Mouse (Mus musculus) limb, embryonic 14.5 days (tissue): ENCODE measurements around the gene Igf2bp1. TPM values are rescaled to one million over a fixed set of nuclear protein-coding genes. Genes with fewer than 3 reads are reported as not detected.

Source experiments
- ATAC-seq: fragments of 200-750 bp; cut with Nextera tagmentation; 2 replicates; pipeline ENCODE4 v1.8.0; 2017; ENCODE audit warnings: low read depth, moderate number of reproducible peaks, moderate TSS enrichment; ENCODE audit not compliant: low FRiP score
- DNase-seq: peaks from one replicate; pipeline ENCODE4 v3.0.0-alpha.2; 2015; ENCODE audit warnings: low spot score
- H3K27ac ChIP-seq: fragments of 300-500 bp; sonication (generic); replicated peaks from 2 replicates; pipeline ENCODE4 v1.5.1; 2014; ENCODE audit warnings: low read depth, mild to moderate bottlenecking, low read length, moderate library complexity, mixed read lengths
- H3K27me3 ChIP-seq: fragments of 300-500 bp; sonication (generic); 2 replicates; pipeline ENCODE4 v1.6.1; 2014; ENCODE audit warnings: low read length, mixed read lengths; ENCODE audit not compliant: control insufficient read depth, insufficient read depth
- H3K36me3 ChIP-seq: fragments of 300-500 bp; sonication (generic); 2 replicates; pipeline ENCODE4 v1.6.1; 2014; ENCODE audit warnings: mild to moderate bottlenecking, low read length, moderate library complexity, mixed read lengths; ENCODE audit not compliant: control insufficient read depth, insufficient read depth
- H3K4me1 ChIP-seq: fragments of 300-500 bp; sonication (generic); 2 replicates; pipeline ENCODE4 v1.6.1; 2014; ENCODE audit warnings: antibody characterized with exemption, low read length, mixed read lengths; ENCODE audit not compliant: control insufficient read depth, insufficient read depth
- H3K4me2 ChIP-seq: fragments of 300-500 bp; sonication (generic); replicated peaks from 2 replicates; pipeline ENCODE4 v1.6.1; 2014; ENCODE audit warnings: low read depth, mild to moderate bottlenecking, low read length, moderate library complexity; ENCODE audit not compliant: severe bottlenecking
- H3K4me3 ChIP-seq: fragments of 300-500 bp; sonication (generic); replicated peaks from 2 replicates; pipeline ENCODE4 v1.5.1; 2014; ENCODE audit warnings: low read length
- H3K9ac ChIP-seq: fragments of 300-500 bp; sonication (generic); 2 replicates; pipeline ENCODE4 v1.6.1; 2014; ENCODE audit warnings: mild to moderate bottlenecking, low read depth, low read length, moderate library complexity; ENCODE audit not compliant: severe bottlenecking
- H3K9me3 ChIP-seq: fragments of 300-500 bp; sonication (generic); 2 replicates; pipeline ENCODE4 v1.6.1; 2016; ENCODE audit warnings: low read length; ENCODE audit not compliant: control insufficient read depth
- POLR2A ChIP-seq: fragments of 200-500 bp; IDR thresholded peaks from 2 replicates; pipeline ENCODE4 v1.8.0; 2012; ENCODE audit warnings: inconsistent platforms, mild to moderate bottlenecking, moderate library complexity, borderline replicate concordance; ENCODE audit not compliant: insufficient read depth, insufficient read length; ENCODE audit errors: extremely low read depth
- WGBS: fragments of 180-500 bp; shearing (Covaris S2); extraction: QIAGEN DNeasy Blood & Tissue Kit; methylation state at CpG from one replicate; pipeline ENCODE4 v1.1.7; 2014; 5-methylcytosine and 5-hydroxymethylcytosine counted together
- polyA plus RNA-seq, 2 experiments: library from polyadenylated mRNA; depleted of rRNA in 1 of 2; stranded (reverse) in 1 of 2; unstranded in 1 of 2; fragments of >200 nt; fragmentation: Nextera tagmentation in 1 of 2; extraction: Ambion mirVana in 1 of 2; gene quantifications; 2 replicates each; pipeline versions ENCODE4 v1.2.1 to v1.2.3; 2012 to 2014

Igf2bp1 gene
- polyA plus RNA-seq, 2 experiments, result 22.8 to 26.7 TPM

GRCm38 (mm10) chr11:95978487-95978886, 27.3 kb downstream of the Igf2bp1 start:
- no peak for DNase-seq
- Histone ChIP-seq H3K9me3 (no peaks in the 10 kb centered on the region), H3K4me1 (peaks cover 17% of the 10 kb centered on the region), H3K4me3 (no peak overlapping the region), H3K9ac (no peak overlapping the region), H3K36me3 (peaks cover 75% of the 10 kb centered on the region), H3K27ac (no peak overlapping the region), H3K27me3 (no peaks in the 10 kb centered on the region), H3K4me2 (no peak overlapping the region)
- 78% methylated on average over 3 of the region's 3 CpGs for WGBS
- ATAC-seq, result no peak
- no peak for TF ChIP-seq POLR2A

GRCm38 (mm10) chr11:95976290-95976689, 29.4 kb downstream of the Igf2bp1 start:
- Histone ChIP-seq H3K27ac (no peak overlapping the region), H3K4me2 (no peak overlapping the region), H3K4me1 (no peaks in the 10 kb centered on the region), H3K4me3 (no peak overlapping the region), H3K9me3 (no peaks in the 10 kb centered on the region), H3K9ac (no peak overlapping the region), H3K36me3 (peaks cover 88% of the 10 kb centered on the region), H3K27me3 (no peaks in the 10 kb centered on the region)
- 95% methylated on average over 2 of the region's 2 CpGs for WGBS
- TF ChIP-seq POLR2A, result no peak
- ATAC-seq (no peak), DNase-seq (no peak)

GRCm38 (mm10) chr11:95975694-95976093, 30.0 kb downstream of the Igf2bp1 start:
- Histone ChIP-seq H3K27me3 (no peaks in the 10 kb centered on the region), H3K9ac (no peak overlapping the region), H3K9me3 (no peaks in the 10 kb centered on the region), H3K36me3 (peaks cover 88% of the 10 kb centered on the region), H3K4me2 (no peak overlapping the region), H3K27ac (no peak overlapping the region), H3K4me1 (no peaks in the 10 kb centered on the region), H3K4me3 (no peak overlapping the region)
- no peak for DNase-seq
- WGBS, result 92% methylated on average over 5 of the region's 5 CpGs
- no peak for ATAC-seq
- no peak for TF ChIP-seq POLR2A

GRCm38 (mm10) chr11:95973187-95973586, 32.6 kb downstream of the Igf2bp1 start:
- Histone ChIP-seq H3K36me3 (peaks cover 97% of the 10 kb centered on the region), H3K9ac (no peak overlapping the region), H3K27ac (no peak overlapping the region), H3K9me3 (no peaks in the 10 kb centered on the region), H3K4me3 (no peak overlapping the region), H3K4me2 (no peak overlapping the region), H3K4me1 (no peaks in the 10 kb centered on the region), H3K27me3 (no peaks in the 10 kb centered on the region)
- 76% methylated on average over 6 of the region's 6 CpGs for WGBS
- no peak for DNase-seq
- no peak for TF ChIP-seq POLR2A
- ATAC-seq, result no peak

GRCm38 (mm10) chr11:95963304-95963703, 42.4 kb downstream of the Igf2bp1 start:
- DNase-seq, result no peak
- ATAC-seq, result no peak
- no peak for TF ChIP-seq POLR2A
- Histone ChIP-seq H3K4me2 (no peak overlapping the region), H3K27me3 (no peaks in the 10 kb centered on the region), H3K27ac (no peak overlapping the region), H3K36me3 (peaks cover 96% of the 10 kb centered on the region), H3K4me3 (no peak overlapping the region), H3K4me1 (no peaks in the 10 kb centered on the region), H3K9ac (no peak overlapping the region), H3K9me3 (no peaks in the 10 kb centered on the region)
- WGBS, result 82% methylated on average over 7 of the region's 7 CpGs

GRCm38 (mm10) chr11:95959152-95959551, 46.6 kb downstream of the Igf2bp1 start:
- Histone ChIP-seq H3K9me3 (no peaks in the 10 kb centered on the region), H3K4me1 (no peaks in the 10 kb centered on the region), H3K9ac (no peak overlapping the region), H3K27ac (no peak overlapping the region), H3K36me3 (peaks cover 58% of the 10 kb centered on the region), H3K27me3 (no peaks in the 10 kb centered on the region), H3K4me3 (no peak overlapping the region), H3K4me2 (no peak overlapping the region)
- DNase-seq, result no peak
- no peak for TF ChIP-seq POLR2A
- 70% methylated on average over 6 of the region's 6 CpGs for WGBS
- ATAC-seq, result no peak
